Mouse (Mus musculus) forebrain, embryonic 10.5 days (tissue): ENCODE measurements around the gene Dtwd1. TPM values are rescaled to one million over a fixed set of nuclear protein-coding genes. Genes with fewer than 3 reads are reported as not detected.

Source experiments
- polyA plus RNA-seq: library from polyadenylated mRNA; unstranded; fragments of >200 nt; fragmentation: Nextera tagmentation; extraction: Ambion mirVana; gene quantifications from 2 replicates; pipeline ENCODE4 v1.2.1, GENCODE M21; 2016

Dtwd1 gene
- polyA plus RNA-seq, 1 experiment from 2014 or later, result 33.3 TPM

Other genes starting within 250 kb of the Dtwd1 start
- gene Fgf7, start 117.5 kb upstream of the Dtwd1 start, polyA plus RNA-seq, result 0.06 TPM in 1 of 2 replicates, not detected in the other
- gene Fam227b, start 137 bp upstream of the Dtwd1 start, polyA plus RNA-seq, result not detected in 2 replicates
- gene Gm17555, start 63.0 kb downstream of the Dtwd1 start, polyA plus RNA-seq, result not detected in 2 replicates